Mouse (Mus musculus): ENCODE measurements around the gene Tent4a. TPM values are rescaled to one million over a fixed set of nuclear protein-coding genes. Genes with fewer than 3 reads are reported as not detected.

Gene Tent4a
- polyA plus RNA-seq, 1 experiment from 2014 or later: 8.4 TPM

DNA sequence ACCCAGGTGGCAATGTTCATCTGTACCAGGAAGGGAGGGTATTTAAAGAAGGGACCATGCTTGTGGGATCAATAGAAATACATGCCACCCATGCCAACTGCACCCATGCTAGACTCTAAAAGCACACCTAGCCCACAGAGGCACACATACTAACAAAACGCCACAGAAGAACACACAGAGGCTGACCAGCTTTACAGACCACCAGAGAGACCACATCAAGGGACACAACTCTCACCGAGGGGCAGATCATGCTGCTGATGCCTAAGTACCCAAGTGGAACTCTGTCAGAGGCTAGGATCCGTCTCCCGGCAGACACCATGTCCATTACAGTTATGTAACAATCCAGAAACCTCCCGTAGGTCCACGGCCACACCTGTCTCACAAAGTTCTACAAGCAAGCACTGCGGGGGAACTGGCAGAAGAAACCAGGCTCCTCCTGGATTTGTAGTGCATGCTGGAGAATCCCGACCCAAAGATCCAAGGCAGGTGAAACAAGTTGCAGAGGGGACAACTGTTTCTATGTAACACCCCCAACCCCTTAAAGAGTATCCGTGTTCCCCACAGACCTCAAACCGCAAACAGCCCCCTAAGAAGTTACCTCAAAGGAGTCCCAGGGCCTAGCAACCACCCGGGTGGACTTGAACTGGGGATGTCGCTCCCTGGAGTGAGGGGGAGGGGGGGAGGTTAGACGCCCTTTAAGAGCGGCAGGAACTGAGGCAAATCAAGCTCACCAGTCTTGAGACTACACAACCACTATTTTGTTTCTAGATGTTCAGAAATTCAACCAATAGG lies 2.1 kb downstream of the Tent4a start:
- H3K4me3 ChIP-seq (ENCODE audit: low read depth, low read length): peak overlapping the region; percentile 83
- no peaks in the 10 kb centered on the region; the same call in 1 of the 2 replicates for H3K27me3 ChIP-seq (ENCODE audit: control insufficient read depth, insufficient read depth, low read length)
- DNase-seq (ENCODE audit: low spot score) (no peak), ATAC-seq (ENCODE audit: insufficient number of reproducible peaks, low FRiP score, low TSS enrichment, low read depth) (no peak)
- WGBS: 28% methylated on average over 14 of the region's 14 CpGs
- H3K9me3 ChIP-seq (ENCODE audit: control insufficient read depth, low read length): no peaks in the 10 kb centered on the region
- peaks cover 26% of the 10 kb centered on the region for H3K4me1 ChIP-seq (ENCODE audit: control insufficient read depth, insufficient read depth, low read length)
- peaks cover 5% of the 10 kb centered on the region; the same call in 1 of the 2 replicates for H3K36me3 ChIP-seq (ENCODE audit: control insufficient read depth, insufficient read depth, low read length)
- H3K9ac ChIP-seq (ENCODE audit: low read length): no peak overlapping the region
- H3K4me2 ChIP-seq (ENCODE audit: low read depth, severe bottlenecking): peak overlapping the region; percentile 82
- H3K27ac ChIP-seq (replicated peaks; ENCODE audit: low read depth, low read length): no peak overlapping the region

GRCm38 (mm10) chr13:69531431-69531830 lies 3.0 kb downstream of the Tent4a start:
- Histone ChIP-seq H3K9me3 (ENCODE audit: control insufficient read depth, low read length) (no peaks in the 10 kb centered on the region), H3K9ac (ENCODE audit: low read length) (no peak overlapping the region), H3K4me2 (ENCODE audit: low read depth, severe bottlenecking) (peak overlapping the region; percentile 82), H3K36me3 (ENCODE audit: control insufficient read depth, insufficient read depth, low read length) (peaks cover 5% of the 10 kb centered on the region; the same call in 1 of the 2 replicates), H3K27me3 (ENCODE audit: control insufficient read depth, insufficient read depth, low read length) (no peaks in the 10 kb centered on the region; the same call in 1 of the 2 replicates), H3K27ac (replicated peaks; ENCODE audit: low read depth, low read length) (no peak overlapping the region), H3K4me1 (ENCODE audit: control insufficient read depth, insufficient read depth, low read length) (peaks cover 26% of the 10 kb centered on the region), H3K4me3 (ENCODE audit: low read depth, low read length) (peak overlapping the region; percentile 83; the same call in 1 of the 2 replicates)
- WGBS: 50% methylated on average over 6 of the region's 6 CpGs
- ATAC-seq (ENCODE audit: insufficient number of reproducible peaks, low FRiP score, low TSS enrichment, low read depth): no peak
- no peak for DNase-seq (ENCODE audit: low spot score)

DNA sequence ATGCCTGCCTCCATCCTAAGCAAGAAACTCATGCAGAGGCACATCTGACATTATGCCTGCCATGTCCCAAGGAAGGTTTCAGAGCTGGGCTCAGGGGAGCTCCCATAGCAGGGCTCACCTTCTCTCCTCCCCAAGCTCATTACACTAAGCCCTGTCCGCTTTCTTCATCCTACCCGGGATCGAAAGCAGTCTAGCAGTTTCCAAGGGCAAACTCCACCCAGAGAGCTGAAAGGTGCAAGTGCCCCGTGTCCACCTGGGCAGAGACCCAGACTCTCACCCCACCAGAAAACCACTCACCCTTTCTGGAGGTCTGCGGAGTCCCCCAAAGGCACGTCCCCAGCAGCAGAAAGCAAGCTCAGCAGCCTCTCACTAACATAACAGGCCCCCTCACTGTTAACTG lies 3.5 kb downstream of the Tent4a start:
- no peaks in the 10 kb centered on the region for H3K9me3 ChIP-seq (ENCODE audit: control insufficient read depth, low read length)
- H3K4me2 ChIP-seq (ENCODE audit: low read depth, severe bottlenecking): peak overlapping the region; percentile 11; the same call in 1 of the 2 replicates
- H3K9ac ChIP-seq (ENCODE audit: low read length): no peak overlapping the region
- no peaks in the 10 kb centered on the region; the same call in 1 of the 2 replicates for H3K27me3 ChIP-seq (ENCODE audit: control insufficient read depth, insufficient read depth, low read length)
- peaks cover 26% of the 10 kb centered on the region for H3K4me1 ChIP-seq (ENCODE audit: control insufficient read depth, insufficient read depth, low read length)
- DNase-seq (ENCODE audit: low spot score) (no peak), ATAC-seq (ENCODE audit: insufficient number of reproducible peaks, low FRiP score, low TSS enrichment, low read depth) (no peak)
- no peak overlapping the region for H3K27ac ChIP-seq (replicated peaks; ENCODE audit: low read depth, low read length)
- 86% methylated on average over 6 of the region's 6 CpGs for WGBS
- H3K36me3 ChIP-seq (ENCODE audit: control insufficient read depth, insufficient read depth, low read length): peaks cover 5% of the 10 kb centered on the region; the same call in 1 of the 2 replicates
- H3K4me3 ChIP-seq (ENCODE audit: low read depth, low read length): no peak overlapping the region

DNA sequence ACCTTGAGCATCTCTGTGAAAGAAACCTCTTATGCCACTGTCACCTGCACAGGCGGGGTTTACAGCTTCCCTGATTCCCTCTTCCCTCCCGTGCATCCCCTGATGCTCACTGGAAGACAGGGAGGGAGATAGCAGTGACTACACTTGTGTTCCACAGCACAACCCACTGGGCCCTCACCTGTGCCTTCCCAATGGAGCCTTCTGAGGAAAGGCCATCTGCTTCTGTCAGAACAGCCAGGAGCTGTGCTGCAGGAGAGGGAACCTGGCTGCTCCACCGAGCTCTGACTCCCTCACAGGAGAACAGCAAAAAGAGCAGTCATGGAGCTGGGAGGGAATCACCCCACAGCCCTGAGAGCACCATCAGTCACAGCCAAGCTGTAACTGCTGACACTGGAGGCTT lies 4.3 kb downstream of the Tent4a start:
- DNase-seq (ENCODE audit: low spot score) (no peak), ATAC-seq (ENCODE audit: insufficient number of reproducible peaks, low FRiP score, low TSS enrichment, low read depth) (no peak)
- H3K36me3 ChIP-seq (ENCODE audit: control insufficient read depth, insufficient read depth, low read length): peaks cover 5% of the 10 kb centered on the region; the same call in 1 of the 2 replicates
- no peak overlapping the region for H3K27ac ChIP-seq (replicated peaks; ENCODE audit: low read depth, low read length)
- H3K27me3 ChIP-seq (ENCODE audit: control insufficient read depth, insufficient read depth, low read length): no peaks in the 10 kb centered on the region; the same call in 1 of the 2 replicates
- no peak overlapping the region for H3K9ac ChIP-seq (ENCODE audit: low read length)
- no peaks in the 10 kb centered on the region for H3K9me3 ChIP-seq (ENCODE audit: control insufficient read depth, low read length)
- 86% methylated on average over 3 of the region's 3 CpGs for WGBS
- H3K4me1 ChIP-seq (ENCODE audit: control insufficient read depth, insufficient read depth, low read length): peaks cover 21% of the 10 kb centered on the region
- H3K4me3 ChIP-seq (ENCODE audit: low read depth, low read length): no peak overlapping the region
- H3K4me2 ChIP-seq (ENCODE audit: low read depth, severe bottlenecking): no peak overlapping the region

- Histone ChIP-seq H3K4me2 (ENCODE audit: low read depth, severe bottlenecking) (no peak overlapping the region), H3K4me1 (ENCODE audit: control insufficient read depth, insufficient read depth, low read length) (peaks cover 21% of the 10 kb centered on the region), H3K36me3 (ENCODE audit: control insufficient read depth, insufficient read depth, low read length) (peaks cover 5% of the 10 kb centered on the region; the same call in 1 of the 2 replicates), H3K27ac (replicated peaks; ENCODE audit: low read depth, low read length) (no peak overlapping the region), H3K9ac (ENCODE audit: low read length) (no peak overlapping the region), H3K9me3 (ENCODE audit: control insufficient read depth, low read length) (no peaks in the 10 kb centered on the region), H3K27me3 (ENCODE audit: control insufficient read depth, insufficient read depth, low read length) (no peaks in the 10 kb centered on the region), H3K4me3 (ENCODE audit: low read depth, low read length) (no peak overlapping the region)
- 75% methylated on average over 7 of the region's 7 CpGs for WGBS
- no peak for ATAC-seq (ENCODE audit: insufficient number of reproducible peaks, low FRiP score, low TSS enrichment, low read depth)
- DNase-seq (ENCODE audit: low spot score): no peak
Observed at GRCm38 (mm10) chr13:69528531-69528930, 5.9 kb downstream of the Tent4a start.

DNA sequence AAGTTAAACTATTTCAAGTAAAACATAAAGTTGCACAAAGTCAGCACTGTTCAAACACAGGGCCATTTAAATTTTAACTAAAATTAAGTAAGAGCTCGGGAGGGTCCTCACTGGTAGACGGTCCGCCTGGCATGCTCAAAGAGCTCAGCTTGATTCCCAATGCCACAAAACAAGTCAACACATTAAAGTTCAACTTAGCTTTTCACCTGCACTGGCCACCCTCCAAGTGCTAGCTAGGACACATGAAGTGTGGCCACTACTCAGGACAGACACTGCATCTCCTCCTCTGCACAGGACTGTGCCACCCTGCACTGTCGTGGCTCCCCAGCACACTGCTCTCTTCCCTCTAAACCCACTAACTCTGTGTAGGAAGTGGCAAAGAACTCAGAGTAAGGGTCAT lies 8.6 kb downstream of the Tent4a start:
- DNase-seq (ENCODE audit: low spot score) (no peak), ATAC-seq (ENCODE audit: insufficient number of reproducible peaks, low FRiP score, low TSS enrichment, low read depth) (no peak)
- H3K27me3 ChIP-seq (ENCODE audit: control insufficient read depth, insufficient read depth, low read length): no peaks in the 10 kb centered on the region
- WGBS: 74% methylated on average over 4 of the region's 4 CpGs
- no peak overlapping the region for H3K27ac ChIP-seq (replicated peaks; ENCODE audit: low read depth, low read length)
- no peak overlapping the region for H3K4me2 ChIP-seq (ENCODE audit: low read depth, severe bottlenecking)
- no peak overlapping the region for H3K4me3 ChIP-seq (ENCODE audit: low read depth, low read length)
- H3K4me1 ChIP-seq (ENCODE audit: control insufficient read depth, insufficient read depth, low read length): peaks cover 11% of the 10 kb centered on the region; the same call in 1 of the 2 replicates
- no peaks in the 10 kb centered on the region for H3K9me3 ChIP-seq (ENCODE audit: control insufficient read depth, low read length)
- peaks cover 5% of the 10 kb centered on the region; the same call in 1 of the 2 replicates for H3K36me3 ChIP-seq (ENCODE audit: control insufficient read depth, insufficient read depth, low read length)
- H3K9ac ChIP-seq (ENCODE audit: low read length): no peak overlapping the region

DNA sequence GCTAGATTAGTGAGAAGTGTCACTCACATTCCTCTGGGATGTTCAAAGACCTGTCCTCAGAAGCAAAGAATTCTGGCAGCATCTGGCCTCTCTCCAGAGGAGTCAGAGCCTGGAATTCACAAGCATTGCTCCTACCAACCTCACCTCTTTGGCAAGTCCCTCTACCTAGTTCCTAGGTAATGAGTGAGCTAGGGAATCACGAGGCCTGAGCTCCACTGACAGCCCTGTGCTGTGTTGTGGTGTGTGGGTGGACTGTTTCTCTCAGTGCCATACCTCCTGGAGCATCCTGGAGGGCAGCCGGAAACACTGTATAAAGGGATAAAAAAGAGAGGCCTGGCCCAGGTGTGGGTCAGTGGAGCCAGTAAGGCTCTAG lies 10.3 kb downstream of the Tent4a start:
- no peaks in the 10 kb centered on the region for H3K36me3 ChIP-seq (ENCODE audit: control insufficient read depth, insufficient read depth, low read length)

DNA sequence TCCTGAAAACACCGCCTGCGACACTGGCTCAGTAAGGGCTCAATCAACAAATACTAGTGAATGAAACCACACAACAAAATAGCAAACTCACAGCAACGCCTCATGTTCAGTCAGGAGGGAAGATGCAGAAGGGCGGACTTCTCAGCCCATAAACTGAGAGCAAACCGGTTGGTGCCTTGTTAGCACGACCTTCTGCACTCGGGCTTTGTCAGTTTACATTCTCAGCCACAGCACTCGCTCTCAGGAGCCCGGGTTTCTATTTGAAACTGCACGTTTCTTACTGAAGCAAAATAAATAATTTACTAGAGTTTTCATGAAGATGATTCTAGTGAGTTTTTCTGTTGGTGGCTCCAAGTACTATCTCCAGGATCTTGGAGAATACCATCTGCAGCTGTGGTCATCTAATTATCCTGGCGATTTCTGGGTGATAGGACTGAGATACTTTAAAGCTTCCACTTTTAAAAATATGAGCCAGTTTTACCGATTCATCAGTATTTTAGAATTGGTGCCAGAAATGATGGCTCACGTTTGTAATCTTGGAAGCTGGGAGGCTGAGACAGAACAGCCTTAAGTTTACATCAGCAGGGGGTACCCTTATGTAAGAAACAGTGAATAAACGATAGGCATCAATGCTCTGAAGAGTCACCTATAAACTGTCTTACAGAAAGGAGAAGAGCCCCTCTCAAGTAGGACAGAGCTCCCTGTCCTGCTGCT lies 10.8 kb downstream of the Tent4a start:
- Histone ChIP-seq H3K9ac (ENCODE audit: low read length) (no peak overlapping the region), H3K9me3 (ENCODE audit: control insufficient read depth, low read length) (no peaks in the 10 kb centered on the region), H3K36me3 (ENCODE audit: control insufficient read depth, insufficient read depth, low read length) (no peaks in the 10 kb centered on the region), H3K4me1 (ENCODE audit: control insufficient read depth, insufficient read depth, low read length) (peaks cover 5% of the 10 kb centered on the region; the same call in 1 of the 2 replicates), H3K4me2 (ENCODE audit: low read depth, severe bottlenecking) (no peak overlapping the region), H3K4me3 (ENCODE audit: low read depth, low read length) (no peak overlapping the region), H3K27me3 (ENCODE audit: control insufficient read depth, insufficient read depth, low read length) (no peaks in the 10 kb centered on the region), H3K27ac (replicated peaks; ENCODE audit: low read depth, low read length) (no peak overlapping the region)
- ATAC-seq (ENCODE audit: insufficient number of reproducible peaks, low FRiP score, low TSS enrichment, low read depth): no peak
- DNase-seq (ENCODE audit: low spot score): no peak
- WGBS: 57% methylated on average over 14 of the region's 14 CpGs

More for the DNA sequence above, 10.3 kb downstream of the Tent4a start:
- no peaks in the 10 kb centered on the region for H3K9me3 ChIP-seq (ENCODE audit: control insufficient read depth, low read length)
- H3K4me2 ChIP-seq (ENCODE audit: low read depth, severe bottlenecking): no peak overlapping the region
- WGBS: 76% methylated on average over 2 of the region's 2 CpGs
- no peak overlapping the region for H3K4me3 ChIP-seq (ENCODE audit: low read depth, low read length)
- ATAC-seq (ENCODE audit: insufficient number of reproducible peaks, low FRiP score, low TSS enrichment, low read depth) (no peak), DNase-seq (ENCODE audit: low spot score) (no peak)
- peaks cover 5% of the 10 kb centered on the region; the same call in 1 of the 2 replicates for H3K4me1 ChIP-seq (ENCODE audit: control insufficient read depth, insufficient read depth, low read length)
- H3K27me3 ChIP-seq (ENCODE audit: control insufficient read depth, insufficient read depth, low read length): no peaks in the 10 kb centered on the region
- no peak overlapping the region for H3K27ac ChIP-seq (replicated peaks; ENCODE audit: low read depth, low read length)
- no peak overlapping the region for H3K9ac ChIP-seq (ENCODE audit: low read length)

Data from limb, embryonic 11.5 days (tissue).